ENCODE assay signal across 24 mouse cellular contexts in genomic region chr17:46574535-46574934, GRCm38 (mm10). TPM values are rescaled to one million over a fixed set of nuclear protein-coding genes. Genes with fewer than 3 reads are reported as not detected.
DNase-seq lines count a peak whose midpoint lies in the region; ATAC-seq lines count a peak whose summit lies in the region.
"Had no signal": no experiment of that assay in that cellular context is flagged by ENCODE, and none has a peak within 500 bp of the region (broad histone marks: within the 10 kb centered on the region; RNA-seq: fewer than 3 reads in every experiment).

No protein-coding gene starts in this region.

- peaks cover 49% of the 10 kb centered on the region for H3K36me3 ChIP-seq in midbrain, embryonic 15.5 days (replicated peaks)

- no peaks in the 10 kb centered on the region for H3K27me3 ChIP-seq in midbrain, embryonic 15.5 days (replicated peaks)
- H3K27me3 ChIP-seq: embryonic facial prominence, embryonic 13.5 days; embryonic facial prominence, embryonic 15.5 days; forebrain, embryonic 13.5 days; forebrain, embryonic 15.5 days; Patski had no signal

- 97% methylated on average over 7 of the region's 7 CpGs for WGBS in midbrain, embryonic 15.5 days

- no peak for ATAC-seq in midbrain, embryonic 15.5 days (replicated peaks)
- ATAC-seq: activated CD4-positive, CD25-positive, alpha-beta regulatory T cell, adult 4 months; forebrain, embryonic 13.5 days; forebrain, embryonic 15.5 days; forebrain, postnatal 0 days; Patski had no signal

- H3K9ac ChIP-seq in midbrain, embryonic 15.5 days = no peak overlapping the region
- H3K9ac ChIP-seq: embryonic facial prominence, embryonic 13.5 days; embryonic facial prominence, embryonic 15.5 days; forebrain, embryonic 13.5 days; forebrain, embryonic 15.5 days; forebrain, postnatal 0 days had no signal

- H3K4me1 ChIP-seq in midbrain, embryonic 15.5 days = no peaks in the 10 kb centered on the region
- H3K4me1 ChIP-seq: embryonic facial prominence, embryonic 13.5 days; embryonic facial prominence, embryonic 15.5 days; forebrain, embryonic 10.5 days; forebrain, embryonic 13.5 days; forebrain, embryonic 15.5 days had no signal

- intact Hi-C loops in heart, postnatal 10 days (cut with DNase I) = no loop called here

- DNase-seq in adrenal gland, postnatal 36 days = peak; percentile 33 to 35
- no peak for DNase-seq in adrenal gland, adult 18-20 months (ENCODE audit: low spot score in 2 of 2)
- peak; percentile 45 for DNase-seq in 416B (ENCODE audit: low read depth)
- DNase-seq in brain, adult 2 months (ENCODE audit: low read depth, low spot score) = peak; percentile 36
- no peak for DNase-seq in heart, postnatal 10 days
- DNase-seq: adrenal gland, adult 8-10 months; adrenal gland, postnatal 25 days; cerebellum, adult 11 months; cerebellum, adult 18-20 months; cerebellum, adult 8-10 months; cerebellum, adult 9-11 months; cerebellum, postnatal 14 days; cerebellum, postnatal 36 days; embryo, embryonic 11 days; forebrain, postnatal 0 days had no signal

- no peak overlapping the region for H3K4me3 ChIP-seq in midbrain, embryonic 15.5 days
- H3K4me3 ChIP-seq: embryonic facial prominence, embryonic 13.5 days; embryonic facial prominence, embryonic 15.5 days; erythroblast, embryonic 14.5 days; forebrain, embryonic 10.5 days; forebrain, embryonic 13.5 days; forebrain, embryonic 15.5 days had no signal

- H3K27ac ChIP-seq in midbrain, embryonic 15.5 days = no peak overlapping the region
- H3K27ac ChIP-seq: embryonic facial prominence, embryonic 13.5 days; embryonic facial prominence, embryonic 15.5 days; forebrain, embryonic 10.5 days; forebrain, embryonic 13.5 days; forebrain, embryonic 15.5 days had no signal

- no peak overlapping the region for H3K4me2 ChIP-seq in midbrain, embryonic 15.5 days
- H3K4me2 ChIP-seq: embryonic facial prominence, embryonic 13.5 days; embryonic facial prominence, embryonic 15.5 days; forebrain, embryonic 13.5 days; forebrain, embryonic 15.5 days had no signal

- H3K9me3 ChIP-seq in midbrain, embryonic 15.5 days = no peaks in the 10 kb centered on the region
- H3K9me3 ChIP-seq: embryonic facial prominence, embryonic 13.5 days; embryonic facial prominence, embryonic 15.5 days; forebrain, embryonic 10.5 days; forebrain, embryonic 13.5 days; forebrain, embryonic 15.5 days had no signal

RNA-seq across cellular contexts. Expression of gene Srf, which starts 18.6 kb away (rescaled TPM):
- total RNA-seq in adrenal gland, postnatal 36 days (2021) = 10 to 100 TPM; 43.1 to 46.5 TPM
- total RNA-seq in adrenal gland, adult 18-20 months (2021) = 10 to 100 TPM; 40.8 to 66.6 TPM
- 100 to 1,000 TPM; 129 to 134 TPM for total RNA-seq in heart, postnatal 10 days (2021)
- polyA plus RNA-seq in midbrain, embryonic 15.5 days (2015; fragmentation: Nextera tagmentation; extraction: Ambion mirVana) = 3.7 and 5.7 TPM in 2 replicates

RNA-seq across cellular contexts. Expression of gene Cul9, which starts 28.3 kb away (rescaled TPM):
- total RNA-seq in adrenal gland, postnatal 36 days (2021) = 10 to 100 TPM; 21.5 to 25.5 TPM
- 10 to 100 TPM; 24.8 to 30.1 TPM for total RNA-seq in adrenal gland, adult 18-20 months (2021)
- total RNA-seq in heart, postnatal 10 days (2021) = 10 to 100 TPM; 13.8 to 18.8 TPM
- polyA plus RNA-seq in midbrain, embryonic 15.5 days (2015; fragmentation: Nextera tagmentation; extraction: Ambion mirVana) = 25.0 and 26.7 TPM in 2 replicates

RNA-seq across cellular contexts. Expression of gene Ptk7, which starts 54.8 kb away (rescaled TPM):
- total RNA-seq in adrenal gland, postnatal 36 days (2021) = 10 to 100 TPM in 1 of 2 experiments, 1 to 10 TPM in 1; 6.8 to 11.7 TPM
- total RNA-seq in adrenal gland, adult 18-20 months (2021) = 1 to 10 TPM; 2.7 to 5.8 TPM
- 10 to 100 TPM; 19.5 to 22.3 TPM for total RNA-seq in heart, postnatal 10 days (2021)
- 33.6 and 34.8 TPM in 2 replicates for polyA plus RNA-seq in midbrain, embryonic 15.5 days (2015; fragmentation: Nextera tagmentation; extraction: Ambion mirVana)

Comparison
In these comparisons a context has a peak if more than half of its experiments do, and no peak if none do; other contexts are left out.
1. DNase-seq: peak in adrenal gland, postnatal 36 days (2 of 2), 416B (single experiment) and brain, adult 2 months (single experiment); none in adrenal gland, adult 18-20 months (0 of 2) and heart, postnatal 10 days (0 of 2).